Mouse (Mus musculus): Measurements from ENCODE around the gene Gfod1. TPM values are rescaled to one million over a fixed set of nuclear protein-coding genes. Genes with fewer than 3 reads are reported as not detected.

Gfod1 gene
- polyA plus RNA-seq, 1 experiment: 4.3 TPM

GRCm38 (mm10) chr13:43191290-43191689 is 112.7 kb downstream of the Gfod1 start:
- TF ChIP-seq CTCF (IDR thresholded peaks at IDR 0.05; ENCODE audit: borderline replicate concordance, control insufficient read depth, extremely low read depth, insufficient read depth, low read length, poor library complexity) (no peak), POLR2A (IDR thresholded peaks at IDR 0.05; ENCODE audit: control insufficient read depth, extremely low read depth, insufficient read depth, low read length, poor library complexity) (no peak)
- 26% methylated on average over 2 of the region's 2 CpGs for WGBS
- H3K36me3 ChIP-seq (ENCODE audit: control insufficient read depth, insufficient read depth, low read length): no peaks in the 10 kb centered on the region
- no peak for DNase-seq
- no peak overlapping the region for H3K27ac ChIP-seq (ENCODE audit: control insufficient read depth, insufficient read depth, low read length)
- H3K4me3 ChIP-seq (ENCODE audit: control insufficient read depth, insufficient read depth, low read length): no peak overlapping the region
- no peaks in the 10 kb centered on the region for H3K27me3 ChIP-seq (ENCODE audit: control insufficient read depth, insufficient read depth, low read length)
- H3K4me1 ChIP-seq (replicated peaks; ENCODE audit: control insufficient read depth, insufficient read depth, low read length): peaks cover 16% of the 10 kb centered on the region

GRCm38 (mm10) chr13:43187736-43188135 is 116.2 kb downstream of the Gfod1 start:
- DNase-seq: no peak
- Histone ChIP-seq H3K27me3 (ENCODE audit: control insufficient read depth, insufficient read depth, low read length) (no peaks in the 10 kb centered on the region), H3K27ac (ENCODE audit: control insufficient read depth, insufficient read depth, low read length) (no peak overlapping the region), H3K36me3 (ENCODE audit: control insufficient read depth, insufficient read depth, low read length) (no peaks in the 10 kb centered on the region), H3K4me1 (replicated peaks; ENCODE audit: control insufficient read depth, insufficient read depth, low read length) (peaks cover 12% of the 10 kb centered on the region), H3K4me3 (ENCODE audit: control insufficient read depth, insufficient read depth, low read length) (no peak overlapping the region)
- 96% methylated on average over 4 of the region's 4 CpGs for WGBS
- TF ChIP-seq POLR2A (IDR thresholded peaks at IDR 0.05; ENCODE audit: control insufficient read depth, extremely low read depth, insufficient read depth, low read length, poor library complexity): no peak
- TF ChIP-seq CTCF (IDR thresholded peaks at IDR 0.05; ENCODE audit: borderline replicate concordance, control insufficient read depth, extremely low read depth, insufficient read depth, low read length, poor library complexity): no peak

GRCm38 (mm10) chr13:43183248-43184055 is 120.5 kb downstream of the Gfod1 start:
- no peaks in the 10 kb centered on the region for H3K36me3 ChIP-seq (ENCODE audit: control insufficient read depth, insufficient read depth, low read length)
- no peaks in the 10 kb centered on the region for H3K4me1 ChIP-seq (replicated peaks; ENCODE audit: control insufficient read depth, insufficient read depth, low read length)
- WGBS: 80% methylated on average over 8 of the region's 8 CpGs
- no peak overlapping the region for H3K27ac ChIP-seq (ENCODE audit: control insufficient read depth, insufficient read depth, low read length)
- no peak for DNase-seq
- H3K27me3 ChIP-seq (ENCODE audit: control insufficient read depth, insufficient read depth, low read length): no peaks in the 10 kb centered on the region
- no peak overlapping the region for H3K4me3 ChIP-seq (ENCODE audit: control insufficient read depth, insufficient read depth, low read length)
- no peak for TF ChIP-seq POLR2A (IDR thresholded peaks at IDR 0.05; ENCODE audit: control insufficient read depth, extremely low read depth, insufficient read depth, low read length, poor library complexity)
- no peak for TF ChIP-seq CTCF (IDR thresholded peaks at IDR 0.05; ENCODE audit: borderline replicate concordance, control insufficient read depth, extremely low read depth, insufficient read depth, low read length, poor library complexity)

- Histone ChIP-seq H3K4me3 (ENCODE audit: control insufficient read depth, insufficient read depth, low read length) (no peak overlapping the region), H3K27me3 (ENCODE audit: control insufficient read depth, insufficient read depth, low read length) (no peaks in the 10 kb centered on the region), H3K27ac (ENCODE audit: control insufficient read depth, insufficient read depth, low read length) (no peak overlapping the region), H3K4me1 (replicated peaks; ENCODE audit: control insufficient read depth, insufficient read depth, low read length) (no peaks in the 10 kb centered on the region), H3K36me3 (ENCODE audit: control insufficient read depth, insufficient read depth, low read length) (no peaks in the 10 kb centered on the region)
- WGBS: 22% methylated on average over 14 of the region's 14 CpGs
- no peak for TF ChIP-seq CTCF (IDR thresholded peaks at IDR 0.05; ENCODE audit: borderline replicate concordance, control insufficient read depth, extremely low read depth, insufficient read depth, low read length, poor library complexity)
- TF ChIP-seq POLR2A (IDR thresholded peaks at IDR 0.05; ENCODE audit: control insufficient read depth, extremely low read depth, insufficient read depth, low read length, poor library complexity): no peak
- peak; percentile 74 for DNase-seq
Measured at GRCm38 (mm10) chr13:43182465-43183201, 121.3 kb downstream of the Gfod1 start.

- Histone ChIP-seq H3K27ac (ENCODE audit: control insufficient read depth, insufficient read depth, low read length) (no peak overlapping the region), H3K36me3 (ENCODE audit: control insufficient read depth, insufficient read depth, low read length) (no peaks in the 10 kb centered on the region), H3K4me1 (replicated peaks; ENCODE audit: control insufficient read depth, insufficient read depth, low read length) (peaks cover 10% of the 10 kb centered on the region), H3K4me3 (ENCODE audit: control insufficient read depth, insufficient read depth, low read length) (no peak overlapping the region), H3K27me3 (ENCODE audit: control insufficient read depth, insufficient read depth, low read length) (no peaks in the 10 kb centered on the region)
- no peak for DNase-seq
- TF ChIP-seq POLR2A (IDR thresholded peaks at IDR 0.05; ENCODE audit: control insufficient read depth, extremely low read depth, insufficient read depth, low read length, poor library complexity) (no peak), CTCF (IDR thresholded peaks at IDR 0.05; ENCODE audit: borderline replicate concordance, control insufficient read depth, extremely low read depth, insufficient read depth, low read length, poor library complexity) (no peak)
- WGBS: 91% methylated on average over 7 of the region's 7 CpGs
Measured at GRCm38 (mm10) chr13:43181104-43181503, 122.9 kb downstream of the Gfod1 start.

- H3K27ac ChIP-seq (ENCODE audit: control insufficient read depth, insufficient read depth, low read length): peak overlapping the region; percentile 76
- no peak overlapping the region for H3K4me3 ChIP-seq (ENCODE audit: control insufficient read depth, insufficient read depth, low read length)
- no peak for TF ChIP-seq POLR2A (IDR thresholded peaks at IDR 0.05; ENCODE audit: control insufficient read depth, extremely low read depth, insufficient read depth, low read length, poor library complexity)
- H3K4me1 ChIP-seq (replicated peaks; ENCODE audit: control insufficient read depth, insufficient read depth, low read length): peaks cover 16% of the 10 kb centered on the region
- no peaks in the 10 kb centered on the region for H3K36me3 ChIP-seq (ENCODE audit: control insufficient read depth, insufficient read depth, low read length)
- no peaks in the 10 kb centered on the region for H3K27me3 ChIP-seq (ENCODE audit: control insufficient read depth, insufficient read depth, low read length)
- WGBS: 45% methylated on average over 7 of the region's 7 CpGs
- DNase-seq: no peak
Measured at GRCm38 (mm10) chr13:43177317-43177716, 126.7 kb downstream of the Gfod1 start.
